Mouse (Mus musculus) E14TG2a.4 (cell line): ENCODE measurements at regions not wholly inside any gene's neighbourhood (a gene's known extent, or its start where the extent isn't known, plus 50 kb on each side); places are given as distances from the start of the nearest gene placed in this dataset.

Source experiments
- CTCF ChIP-seq: conservative IDR thresholded peaks from 2 replicates; pipeline ENCODE4 v1.5.1; 2014; ENCODE audit warnings: low read length
- POU5F1 ChIP-seq: IDR thresholded peaks from 2 replicates; pipeline ENCODE4 v1.6.1; 2014; ENCODE audit warnings: low read length, borderline replicate concordance

DNA sequence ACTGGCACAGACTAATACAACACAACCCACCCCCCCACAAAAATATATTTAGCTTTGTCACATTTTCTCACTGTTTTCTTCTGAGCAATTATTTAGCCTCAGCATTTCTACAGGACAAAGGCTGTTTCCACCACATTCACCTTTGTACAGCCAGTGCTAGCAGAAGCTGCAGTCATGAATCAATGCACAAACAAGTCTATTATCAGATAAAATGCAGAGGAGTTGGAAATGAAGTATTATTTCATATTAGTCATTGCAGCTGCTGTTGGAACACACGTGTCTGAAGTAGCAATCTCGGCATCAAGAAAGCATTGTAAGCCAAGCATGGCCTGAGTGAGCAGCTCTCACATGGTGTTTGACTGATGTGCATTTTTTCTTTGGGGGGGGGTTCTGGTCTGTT is 212.9 kb downstream of the Emp1 start:
- no peak for TF ChIP-seq CTCF
- TF ChIP-seq POU5F1 = no peak
